Mouse (Mus musculus) A20 (cell line): Measurements from ENCODE around the gene Tmbim7.

Experiments
- DNase-seq: peaks from one replicate; pipeline ENCODE4 v3.0.0-alpha.2; 2011; ENCODE audit warnings: low read depth, low spot score

The Tmbim7 gene

DNA sequence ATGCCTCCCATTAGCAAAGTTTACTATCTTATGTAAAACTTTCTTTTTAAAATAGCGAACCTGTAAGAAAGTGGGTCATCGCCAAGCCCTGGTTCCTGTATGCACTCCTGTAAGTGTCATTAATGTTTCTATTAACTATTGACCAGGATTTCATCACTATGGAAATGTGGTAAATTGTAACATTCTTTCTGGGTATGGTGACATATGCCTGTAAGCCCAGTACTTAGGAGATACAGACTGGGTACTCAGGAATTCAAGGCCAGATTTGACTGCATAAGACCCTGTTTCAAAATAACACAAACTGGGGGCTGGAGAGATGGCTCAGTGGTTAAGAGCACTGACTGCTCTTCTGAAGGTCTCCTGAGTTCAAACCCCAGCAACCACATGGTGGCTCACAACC, 14.2 kb downstream of the Tmbim7 start:
- DNase-seq, result no peak

DNA sequence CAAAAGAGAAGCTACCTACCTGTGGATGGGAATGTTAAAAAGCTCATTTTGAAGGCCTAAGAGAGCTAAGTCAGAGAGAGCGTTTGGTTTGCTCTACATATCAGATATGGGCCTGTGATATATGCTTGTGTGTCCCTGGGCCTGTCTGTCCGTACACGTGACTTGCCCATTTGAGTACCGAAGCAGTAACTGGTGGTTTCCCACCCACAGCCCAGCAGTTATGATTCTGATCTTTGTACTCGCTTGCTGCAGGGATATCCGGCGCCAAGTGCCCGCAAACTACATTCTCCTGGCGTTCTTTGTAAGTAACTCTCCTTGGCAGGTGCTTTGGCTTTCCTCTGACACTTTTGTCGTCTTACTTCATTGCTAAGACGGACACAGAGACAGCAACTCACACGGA, 15.6 kb downstream of the Tmbim7 start:
- DNase-seq, result no peak

DNA sequence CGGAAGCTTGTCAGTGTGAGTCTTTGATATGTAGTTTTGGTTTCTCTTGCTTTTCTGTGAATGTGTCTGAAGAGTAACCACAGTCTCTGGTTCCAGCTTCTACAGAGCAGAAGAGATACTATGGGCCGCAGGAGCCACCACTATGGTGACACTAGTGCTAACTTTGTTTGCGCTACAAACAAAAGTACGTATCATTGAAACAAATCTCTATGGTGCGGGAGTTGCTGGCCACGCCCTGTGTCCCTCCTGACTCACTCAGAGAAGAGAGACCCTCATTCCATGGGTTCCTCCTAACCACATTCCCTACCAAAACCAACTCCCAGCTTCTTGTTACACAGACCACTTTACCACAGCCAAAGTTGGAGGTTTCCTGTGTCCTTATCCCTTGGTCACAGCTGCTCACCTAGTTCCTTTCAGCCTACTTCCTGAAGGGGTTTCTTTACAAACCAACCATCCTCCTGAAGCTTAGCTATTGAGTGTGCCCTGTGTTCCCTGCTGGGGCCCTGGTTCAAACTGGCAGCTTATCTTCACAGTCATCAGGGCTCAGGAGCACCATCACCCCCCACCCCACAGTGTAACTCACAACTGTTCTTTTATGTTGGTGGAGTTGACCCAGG, 19.1 kb downstream of the Tmbim7 start:
- DNase-seq, result no peak

DNA sequence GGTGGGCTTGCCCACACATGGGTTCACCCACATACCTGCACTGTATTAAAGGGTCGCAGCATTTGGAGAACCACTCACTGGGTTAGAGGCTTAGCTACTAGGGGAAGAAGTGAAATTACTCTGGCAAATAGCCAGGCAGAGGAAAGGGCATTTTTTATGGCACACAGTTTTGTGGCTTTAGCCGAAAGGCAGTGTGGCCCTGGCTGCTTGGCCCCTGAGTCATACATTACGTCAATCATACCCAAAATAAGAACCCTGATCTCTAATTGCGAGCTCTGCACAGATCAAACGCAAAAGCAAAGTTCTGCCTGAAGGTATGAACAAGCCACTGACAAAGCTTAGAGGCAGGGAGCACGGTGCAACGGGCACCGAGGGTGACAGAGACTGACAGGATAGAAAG, 37.3 kb downstream of the Tmbim7 start:
- DNase-seq, result no peak

DNA sequence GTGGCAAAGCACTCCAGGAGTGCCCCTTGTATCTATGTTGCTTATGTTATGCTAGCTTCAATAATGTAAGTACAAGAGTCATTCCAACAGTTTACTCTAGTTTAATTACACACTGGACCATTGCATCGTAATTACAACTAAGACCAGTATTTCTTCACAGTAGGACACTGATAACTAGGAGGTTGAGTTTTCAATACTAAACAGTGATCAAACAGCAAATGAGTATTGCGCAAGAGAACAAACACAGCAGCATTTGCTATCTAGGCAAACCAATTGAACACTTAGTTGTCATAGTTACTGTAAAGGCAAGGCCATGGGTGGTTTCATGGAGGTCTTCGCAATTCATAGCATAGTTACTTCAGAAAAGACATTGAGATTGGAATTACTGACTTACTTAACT, 40.3 kb downstream of the Tmbim7 start:
- no peak for DNase-seq

DNA sequence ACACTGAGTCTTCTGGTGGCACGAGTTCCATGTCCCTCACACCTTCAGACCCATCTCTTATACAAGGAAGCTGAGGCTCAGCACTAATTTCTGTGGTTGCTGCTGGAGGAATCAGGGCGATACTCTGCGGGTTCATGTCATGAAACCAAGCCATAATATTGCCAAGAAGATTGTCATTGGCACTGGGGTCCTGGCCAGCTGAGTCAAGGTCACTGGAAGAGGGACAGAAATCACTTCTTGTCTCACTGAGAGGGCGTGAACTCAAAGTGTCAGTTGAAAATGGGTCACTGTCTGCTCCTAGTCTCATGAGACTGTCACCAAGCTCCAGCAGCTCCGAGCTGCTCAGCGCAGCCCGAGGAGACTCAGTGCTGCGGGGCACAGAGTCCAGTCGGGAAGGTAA, 42.0 kb downstream of the Tmbim7 start:
- DNase-seq, result no peak

DNA sequence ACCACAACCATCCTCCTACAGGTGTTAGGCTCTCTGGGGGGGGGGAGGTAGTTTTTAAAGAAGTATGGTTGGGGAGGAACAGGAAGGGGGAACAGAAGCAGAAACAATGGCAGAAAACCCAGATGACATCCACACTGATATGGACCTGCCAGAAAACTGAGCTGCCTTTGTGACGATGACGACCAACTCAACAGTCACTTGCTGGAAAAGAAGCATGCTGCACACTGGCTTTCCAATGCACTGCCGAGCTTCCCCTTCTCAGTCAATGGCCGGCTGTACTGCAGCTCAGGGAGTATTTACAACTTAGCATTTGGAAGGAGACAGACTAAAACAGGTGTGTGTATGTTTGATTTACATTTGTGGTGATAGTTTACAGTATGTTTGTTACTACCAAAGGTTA, 44.2 kb downstream of the Tmbim7 start:
- peak; percentile 67 for DNase-seq

DNA sequence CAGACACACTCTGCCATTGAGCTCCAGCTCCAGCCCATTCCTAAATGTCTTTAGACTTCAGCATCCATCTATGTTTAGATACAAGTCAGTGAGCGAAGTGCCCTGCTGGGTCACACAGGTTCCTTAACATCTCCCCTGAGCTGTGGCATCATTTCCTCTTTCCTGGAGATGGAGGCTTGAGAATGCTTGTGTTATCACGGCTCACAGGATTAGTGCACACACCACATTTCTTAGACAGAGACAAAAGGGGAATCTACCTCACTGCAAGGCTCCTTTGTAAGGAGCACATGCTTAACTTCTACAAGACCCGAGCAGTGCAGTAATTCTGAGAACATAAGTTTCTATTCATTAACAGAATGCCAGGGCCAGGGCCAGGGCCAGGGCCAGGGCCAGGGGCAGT, 45.0 kb downstream of the Tmbim7 start:
- peak; percentile 62 for DNase-seq

DNA sequence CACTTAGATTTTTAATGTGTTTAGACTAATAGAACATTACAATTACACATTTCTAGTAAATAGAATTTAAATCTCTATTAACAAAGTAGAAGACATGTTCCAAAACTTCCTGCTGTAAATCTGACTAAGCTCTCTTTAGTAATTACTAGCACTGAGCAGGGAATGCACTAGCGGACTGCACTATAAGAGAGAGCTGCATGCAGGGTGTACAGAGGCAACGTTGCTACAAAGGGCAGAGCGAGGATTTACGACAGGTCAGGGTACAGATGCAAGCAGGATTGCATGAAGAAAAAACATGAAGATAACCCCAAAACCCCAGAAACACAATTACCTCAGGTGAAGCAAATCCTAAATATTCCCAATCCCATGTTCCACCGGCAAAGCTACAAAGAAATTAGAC, 49.0 kb downstream of the Tmbim7 start:
- no peak for DNase-seq

DNA sequence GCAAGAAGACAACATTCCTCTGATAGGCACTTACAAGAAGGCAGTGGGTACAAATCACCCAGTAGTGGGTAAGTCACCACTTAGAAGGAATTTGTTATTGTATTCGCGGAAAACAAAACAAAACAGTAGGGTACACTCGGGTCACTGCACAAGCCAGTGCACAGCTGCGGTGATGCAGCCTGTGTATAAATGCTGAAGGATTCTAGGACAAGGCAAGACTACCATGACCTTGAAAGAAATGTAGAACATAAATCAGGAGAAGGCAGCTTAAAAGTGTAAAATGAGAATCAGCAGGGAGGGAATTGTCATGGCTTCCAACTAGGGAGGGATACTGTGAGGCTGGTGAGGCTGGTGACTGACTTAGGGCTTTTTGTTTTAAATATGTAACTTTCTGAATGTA, 51.2 kb downstream of the Tmbim7 start:
- DNase-seq, result no peak

DNA sequence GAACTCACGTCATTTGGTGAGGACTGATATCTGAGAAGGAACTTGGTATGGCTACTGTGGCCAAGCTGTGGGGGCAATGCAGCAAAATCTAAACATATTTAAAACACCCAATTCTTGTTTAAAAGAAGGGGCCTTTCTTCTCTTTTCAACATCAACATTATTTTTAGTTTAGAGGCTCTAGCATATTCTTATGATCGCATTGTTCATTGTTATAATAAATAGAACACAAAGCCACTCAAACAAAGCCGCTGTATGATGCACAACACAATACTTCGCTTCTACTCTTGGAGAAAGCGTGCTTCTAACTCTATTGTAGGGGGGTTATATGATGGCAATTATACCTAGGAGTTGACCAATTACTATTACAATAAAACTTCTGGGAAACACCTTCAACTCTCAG, 64.8 kb downstream of the Tmbim7 start:
- DNase-seq, result no peak

DNA sequence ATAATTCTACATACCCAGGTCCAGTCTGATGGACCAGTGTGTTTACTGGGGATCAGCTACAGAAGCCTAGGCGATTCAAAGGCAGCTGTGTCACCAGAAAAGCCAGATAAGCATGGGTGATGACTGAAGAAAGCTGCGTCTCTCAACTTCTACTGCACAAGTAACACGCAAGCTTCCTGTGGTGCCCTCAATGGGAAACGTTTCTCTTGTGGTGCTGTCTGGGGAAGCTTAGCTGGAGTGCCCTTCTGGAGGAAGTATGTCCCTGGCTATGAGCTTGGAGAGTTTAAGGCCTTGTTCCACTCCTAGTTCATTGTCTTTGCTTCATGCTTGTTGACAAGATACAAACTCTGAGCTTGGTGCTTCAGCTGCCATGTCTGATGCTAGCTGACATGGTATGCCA, 68.4 kb downstream of the Tmbim7 start:
- DNase-seq, result no peak

DNA sequence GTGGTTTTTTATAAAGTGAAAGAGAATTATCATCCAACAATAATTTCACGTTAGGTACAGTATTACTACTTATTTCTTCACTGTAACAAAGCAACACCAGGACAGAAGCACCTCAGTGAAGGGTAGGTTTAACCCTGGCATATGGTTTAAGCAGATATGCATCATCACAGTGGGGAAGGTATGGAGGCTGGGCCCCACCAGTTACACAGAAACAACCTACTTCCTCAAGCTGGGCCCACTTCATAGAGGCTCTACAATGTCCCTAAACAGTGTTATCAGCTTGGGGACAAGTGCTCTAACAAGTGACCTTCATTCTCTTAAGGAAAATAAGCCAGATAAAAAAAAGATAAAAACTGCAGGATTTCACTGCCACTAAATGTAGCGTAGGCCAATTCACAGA, 71.9 kb downstream of the Tmbim7 start:
- DNase-seq, result no peak

DNA sequence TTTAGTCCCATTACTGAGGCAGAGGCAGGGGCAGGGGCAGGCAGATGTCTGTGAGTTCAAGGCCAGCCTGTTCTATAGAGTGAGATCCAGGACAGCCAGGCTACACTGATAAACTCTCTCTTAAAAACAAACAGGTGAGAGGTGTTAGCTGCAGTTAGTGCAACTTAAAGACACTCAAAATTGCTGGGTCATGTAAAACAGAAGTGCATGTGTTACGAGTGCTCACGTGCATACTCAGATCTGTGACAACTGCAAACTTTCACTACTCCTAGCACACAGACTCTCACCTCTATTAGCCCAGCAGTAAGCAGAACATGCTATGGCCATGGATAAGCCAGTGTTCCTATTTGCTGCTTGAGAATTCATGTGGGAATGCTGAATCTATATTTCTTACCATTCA, 72.4 kb downstream of the Tmbim7 start:
- no peak for DNase-seq

DNA sequence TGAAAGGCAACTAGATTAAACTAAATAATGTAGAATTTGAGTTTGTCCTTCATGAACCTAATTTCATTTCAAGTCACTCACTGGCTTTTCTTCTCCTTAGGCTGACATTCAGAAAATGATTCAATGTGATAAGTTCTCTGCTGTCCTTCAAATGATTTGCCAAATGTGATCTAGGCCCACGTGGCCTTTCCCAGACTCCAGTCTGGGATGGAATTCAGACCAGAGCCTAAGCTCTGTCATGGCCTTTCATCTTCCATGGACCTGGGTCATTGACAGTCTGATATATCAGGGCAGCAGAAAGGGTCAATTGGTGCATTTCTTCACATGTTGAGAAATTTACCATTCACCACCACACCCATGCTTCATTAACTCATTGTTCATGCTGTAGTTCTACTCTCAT, 74.5 kb downstream of the Tmbim7 start:
- DNase-seq, result no peak

DNA sequence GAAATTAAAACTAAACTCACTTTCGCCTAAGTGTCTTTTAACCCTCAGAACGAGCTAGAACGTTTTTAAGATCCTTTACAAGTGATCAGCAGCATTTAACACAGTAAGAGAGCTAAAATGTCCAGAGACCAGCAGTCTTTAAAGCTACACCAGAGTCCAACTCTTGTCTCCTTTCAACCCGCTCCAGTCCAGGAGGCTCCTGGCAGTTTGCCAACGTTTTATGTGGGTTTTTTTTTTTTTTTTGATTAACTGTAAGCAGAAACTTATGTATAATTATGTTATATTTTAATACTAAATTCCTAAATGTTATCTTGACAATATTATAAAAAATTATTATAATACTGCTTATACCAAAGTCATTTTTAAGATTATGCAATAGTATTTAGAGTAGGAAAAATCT, 77.8 kb downstream of the Tmbim7 start:
- DNase-seq, result no peak
